ENCODE assay signal across 15 mouse cellular contexts in genomic region chr5:52218238-52218637, GRCm38 (mm10). TPM values are rescaled to one million over a fixed set of nuclear protein-coding genes. Genes with fewer than 3 reads are reported as not detected.
DNase-seq lines count a peak whose midpoint lies in the region; ATAC-seq and TF ChIP-seq lines count a peak whose summit lies in the region.
"Had no signal": no experiment of that assay in that cellular context is flagged by ENCODE, and none has a peak within 500 bp of the region (broad histone marks: within the 10 kb centered on the region; RNA-seq: fewer than 3 reads in every experiment).

No protein-coding gene starts in this region.

- no peak for TF ChIP-seq CTCF in heart, postnatal 0 days (IDR thresholded peaks at IDR 0.05; ENCODE audit: low read depth)

- no peak for TF ChIP-seq EP300 in heart, postnatal 0 days (IDR thresholded peaks at IDR 0.05; ENCODE audit: low read depth)

- H3K4me1 ChIP-seq in embryonic facial prominence, embryonic 12.5 days, result peaks cover 14% of the 10 kb centered on the region; the same call in 1 of the 2 replicates
- H3K4me1 ChIP-seq in embryonic facial prominence, embryonic 10.5 days, result peaks cover 28% of the 10 kb centered on the region
- H3K4me1 ChIP-seq in hindbrain, embryonic 14.5 days (replicated peaks; ENCODE audit: control insufficient read depth, insufficient read depth, low read length), result peaks cover 18% of the 10 kb centered on the region
- 0 out of 2 replicates have a peak, but pooled peaks cover 9% of the 10 kb centered on the region for H3K4me1 ChIP-seq in hindbrain, embryonic 10.5 days (replicated peaks)
- peaks cover 27% of the 10 kb centered on the region for H3K4me1 ChIP-seq in heart, postnatal 0 days (ENCODE audit: control insufficient read depth, insufficient read depth)

- no peaks in the 10 kb centered on the region for H3K27me3 ChIP-seq in embryonic facial prominence, embryonic 12.5 days
- H3K27me3 ChIP-seq in embryonic facial prominence, embryonic 10.5 days (replicated peaks; ENCODE audit: low read depth, poor library complexity, severe bottlenecking), result no peaks in the 10 kb centered on the region
- H3K27me3 ChIP-seq in hindbrain, embryonic 14.5 days (ENCODE audit: control insufficient read depth, insufficient read depth, low read length), result no peaks in the 10 kb centered on the region
- no peaks in the 10 kb centered on the region for H3K27me3 ChIP-seq in hindbrain, embryonic 10.5 days (ENCODE audit: insufficient read depth, poor library complexity, severe bottlenecking)
- no peaks in the 10 kb centered on the region for H3K27me3 ChIP-seq in heart, postnatal 0 days (ENCODE audit: control insufficient read depth, insufficient read depth, low read length)

- H3K9ac ChIP-seq in embryonic facial prominence, embryonic 12.5 days, result no peak overlapping the region
- H3K9ac ChIP-seq in hindbrain, embryonic 14.5 days, result no peak overlapping the region
- H3K9ac ChIP-seq in heart, postnatal 0 days (replicated peaks; ENCODE audit: low read depth, low read length), result no peak overlapping the region

- ATAC-seq in embryonic facial prominence, embryonic 12.5 days (ENCODE audit: insufficient number of reproducible peaks, insufficient read depth, low FRiP score, low TSS enrichment), result no peak
- ATAC-seq in hindbrain, embryonic 14.5 days (ENCODE audit: low FRiP score), result no peak
- peak; percentile 32 for ATAC-seq in heart, postnatal 0 days (ENCODE audit: insufficient read depth, low read depth)

- H3K27ac ChIP-seq in embryonic facial prominence, embryonic 12.5 days, result 0 out of 2 replicates have a peak overlapping the region, but pooled peaks have one; percentile 23
- no peak overlapping the region for H3K27ac ChIP-seq in embryonic facial prominence, embryonic 10.5 days (replicated peaks)
- H3K27ac ChIP-seq in hindbrain, embryonic 14.5 days, result no peak overlapping the region
- no peak overlapping the region for H3K27ac ChIP-seq in hindbrain, embryonic 10.5 days
- H3K27ac ChIP-seq in heart, postnatal 0 days (ENCODE audit: low read depth), result 0 out of 2 replicates have a peak overlapping the region, but pooled peaks have one; percentile 6

- H3K36me3 ChIP-seq in embryonic facial prominence, embryonic 12.5 days, result no peaks in the 10 kb centered on the region
- H3K36me3 ChIP-seq in embryonic facial prominence, embryonic 10.5 days (replicated peaks), result no peaks in the 10 kb centered on the region
- no peaks in the 10 kb centered on the region for H3K36me3 ChIP-seq in hindbrain, embryonic 14.5 days (replicated peaks; ENCODE audit: control insufficient read depth, insufficient read depth)
- H3K36me3 ChIP-seq in hindbrain, embryonic 10.5 days, result no peaks in the 10 kb centered on the region
- no peaks in the 10 kb centered on the region for H3K36me3 ChIP-seq in heart, postnatal 0 days (replicated peaks; ENCODE audit: control insufficient read depth, insufficient read depth, low read length)

- WGBS in embryonic facial prominence, embryonic 12.5 days, result 59% methylated on average over 6 of the region's 6 CpGs
- 83% methylated on average over 6 of the region's 6 CpGs for WGBS in embryonic facial prominence, embryonic 10.5 days
- 72% methylated on average over 6 of the region's 6 CpGs for WGBS in hindbrain, embryonic 14.5 days
- WGBS in hindbrain, embryonic 10.5 days, result 82% methylated on average over 6 of the region's 6 CpGs
- 33% methylated on average over 6 of the region's 6 CpGs for WGBS in heart, postnatal 0 days

- H3K4me2 ChIP-seq in embryonic facial prominence, embryonic 12.5 days (replicated peaks), result no peak overlapping the region
- H3K4me2 ChIP-seq in hindbrain, embryonic 14.5 days (replicated peaks), result 0 out of 2 replicates have a peak overlapping the region, but pooled peaks have one; percentile 13
- H3K4me2 ChIP-seq in heart, postnatal 0 days (ENCODE audit: low read depth, low read length), result peak overlapping the region; percentile 21; the same call in 1 of the 2 replicates
- H3K4me2 ChIP-seq: liver, embryonic 11.5 days had no signal

- no peak for DNase-seq in embryonic facial prominence, embryonic 10.5 days (ENCODE audit: low spot score)
- no peak for DNase-seq in hindbrain, embryonic 14.5 days (ENCODE audit: low spot score)
- no peak for DNase-seq in hindbrain, embryonic 10.5 days (ENCODE audit: low spot score)
- DNase-seq in NIH3T3 (ENCODE audit: low read depth), result peak; percentile 4
- peak; percentile 25 for DNase-seq in heart, postnatal 0 days (ENCODE audit: low spot score)
- no peak for DNase-seq in yolk sac, embryonic 10.5 days (ENCODE audit: low spot score)
- no peak for DNase-seq in urinary bladder, adult 2 months (ENCODE audit: low spot score)
- DNase-seq: cerebellum, adult 9-11 months; gastrocnemius, postnatal 36 days; kidney, adult 2 months; layer of hippocampus, adult 9-11 months; lung, postnatal 14 days; thymus, postnatal 25 days had no signal

- H3K9me3 ChIP-seq in embryonic facial prominence, embryonic 12.5 days, result no peaks in the 10 kb centered on the region
- no peaks in the 10 kb centered on the region for H3K9me3 ChIP-seq in embryonic facial prominence, embryonic 10.5 days
- no peaks in the 10 kb centered on the region for H3K9me3 ChIP-seq in hindbrain, embryonic 14.5 days (ENCODE audit: control insufficient read depth, low read length)
- no peaks in the 10 kb centered on the region for H3K9me3 ChIP-seq in hindbrain, embryonic 10.5 days
- H3K9me3 ChIP-seq in heart, postnatal 0 days (replicated peaks; ENCODE audit: control insufficient read depth, low read length), result no peaks in the 10 kb centered on the region

- no peak overlapping the region for H3K4me3 ChIP-seq in embryonic facial prominence, embryonic 12.5 days
- H3K4me3 ChIP-seq in embryonic facial prominence, embryonic 10.5 days, result no peak overlapping the region
- no peak overlapping the region for H3K4me3 ChIP-seq in hindbrain, embryonic 14.5 days (replicated peaks; ENCODE audit: low read length)
- no peak overlapping the region for H3K4me3 ChIP-seq in hindbrain, embryonic 10.5 days
- no peak overlapping the region for H3K4me3 ChIP-seq in heart, postnatal 0 days (ENCODE audit: low read depth, low read length)

RNA-seq across cellular contexts. Expression of gene Dhx15, which starts 27.9 kb away (rescaled TPM):
- 185 and 191 TPM in 2 replicates for polyA plus RNA-seq in embryonic facial prominence, embryonic 12.5 days (2016; fragmentation: Nextera tagmentation; extraction: Ambion mirVana)
- 214 and 221 TPM in 2 replicates for polyA plus RNA-seq in embryonic facial prominence, embryonic 10.5 days (2016; fragmentation: Nextera tagmentation; extraction: Ambion mirVana)
- 62.8 and 63.7 TPM in 2 replicates for polyA plus RNA-seq in hindbrain, embryonic 14.5 days (2014; fragmentation: Nextera tagmentation; extraction: Ambion mirVana)
- 174 and 201 TPM in 2 replicates for polyA plus RNA-seq in hindbrain, embryonic 10.5 days (2016; fragmentation: Nextera tagmentation; extraction: Ambion mirVana)
- 83.1 and 84.6 TPM in 2 replicates for total RNA-seq in heart, postnatal 0 days (2014; rRNA removed; ENCODE audit: low replicate concordance)
- 42.6 and 47.9 TPM in 2 replicates for polyA plus RNA-seq in heart, postnatal 0 days (2015; fragmentation: Nextera tagmentation; extraction: Ambion mirVana)
- polyA plus RNA-seq in urinary bladder, adult 2 months (2012; rRNA removed), result 87.5 and 99.1 TPM in 2 replicates

Comparison
In these comparisons a context has a peak if more than half of its experiments do, and no peak if none do; other contexts are left out.
1. H3K27ac ChIP-seq: peak in embryonic facial prominence, embryonic 12.5 days (single experiment) and heart, postnatal 0 days (single experiment); none in embryonic facial prominence, embryonic 10.5 days (single experiment), hindbrain, embryonic 14.5 days (single experiment) and hindbrain, embryonic 10.5 days (single experiment).
2. DNase-seq: peak in NIH3T3 (single experiment) and heart, postnatal 0 days (single experiment); none in embryonic facial prominence, embryonic 10.5 days (single experiment), hindbrain, embryonic 14.5 days (single experiment), hindbrain, embryonic 10.5 days (single experiment), yolk sac, embryonic 10.5 days (single experiment) and urinary bladder, adult 2 months (single experiment).